22 mouse cellular contexts compared by ENCODE assay signal in genomic region chr17:75243221-75243620, GRCm38 (mm10).
DNase-seq lines count a peak whose midpoint lies in the region; ATAC-seq and TF ChIP-seq lines count a peak whose summit lies in the region.
"Had no signal": no experiment of that assay in that cellular context is flagged by ENCODE, and none has a peak within 500 bp of the region (broad histone marks: within the 10 kb centered on the region; RNA-seq: fewer than 3 reads in every experiment).

No protein-coding gene starts in this region.

- H3K9ac ChIP-seq in lung, postnatal 0 days (replicated peaks; ENCODE audit: low read depth) = no peak overlapping the region
- H3K9ac ChIP-seq: embryonic facial prominence, embryonic 13.5 days; embryonic facial prominence, embryonic 15.5 days; forebrain, embryonic 12.5 days had no signal

- no peak overlapping the region for H3K4me3 ChIP-seq in lung, postnatal 0 days (ENCODE audit: low read depth, low read length)
- no peak overlapping the region for H3K4me3 ChIP-seq in lung, adult 2 months (replicated peaks; ENCODE audit: extremely low read depth, low read depth, low read length)
- no peak overlapping the region for H3K4me3 ChIP-seq in limb, embryonic 10.5 days
- H3K4me3 ChIP-seq: embryonic facial prominence, embryonic 13.5 days; embryonic facial prominence, embryonic 15.5 days; erythroblast, embryonic 14.5 days; forebrain, embryonic 10.5 days; forebrain, embryonic 12.5 days had no signal

- no peak overlapping the region for H3K27ac ChIP-seq in lung, postnatal 0 days (ENCODE audit: low read length)
- no peak overlapping the region for H3K27ac ChIP-seq in limb, embryonic 10.5 days
- H3K27ac ChIP-seq: embryonic facial prominence, embryonic 13.5 days; embryonic facial prominence, embryonic 15.5 days; forebrain, embryonic 10.5 days; forebrain, embryonic 12.5 days had no signal

- WGBS in lung, postnatal 0 days = 31% methylated on average over 1 of the region's 1 CpGs
- 42% methylated on average over 1 of the region's 1 CpGs for WGBS in lung, adult 2 months
- 65% methylated on average over 1 of the region's 1 CpGs for WGBS in limb, embryonic 10.5 days

- no peak overlapping the region for H3K4me2 ChIP-seq in lung, postnatal 0 days (replicated peaks; ENCODE audit: low read depth, low read length)
- H3K4me2 ChIP-seq: embryonic facial prominence, embryonic 13.5 days; embryonic facial prominence, embryonic 15.5 days; forebrain, embryonic 12.5 days had no signal

- DNase-seq in lung, postnatal 0 days (ENCODE audit: low spot score) = peak; percentile 52
- DNase-seq in lung, adult 2 months = no peak
- DNase-seq in lung, postnatal 14 days = peak; percentile 21
- peak; percentile 24 for DNase-seq in lung, postnatal 36 days
- DNase-seq in heart, adult 9 months (ENCODE audit: low spot score in 2 of 2) = no peak
- DNase-seq in limb, embryonic 10.5 days (ENCODE audit: low spot score) = no peak
- DNase-seq: adrenal gland, adult 2 months; adrenal gland, postnatal 10 days; adrenal gland, postnatal 25 days; cerebellum, adult 11 months; cerebellum, adult 18-20 months; cerebellum, adult 8-10 months; cerebellum, adult 9-11 months; cerebellum, postnatal 14 days; cerebellum, postnatal 36 days; embryo, embryonic 11 days had no signal

- no peaks in the 10 kb centered on the region for H3K9me3 ChIP-seq in lung, postnatal 0 days (ENCODE audit: low read length)
- no peaks in the 10 kb centered on the region for H3K9me3 ChIP-seq in limb, embryonic 10.5 days (replicated peaks)
- H3K9me3 ChIP-seq: embryonic facial prominence, embryonic 13.5 days; embryonic facial prominence, embryonic 15.5 days; forebrain, embryonic 10.5 days; forebrain, embryonic 12.5 days had no signal

- no peaks in the 10 kb centered on the region for H3K4me1 ChIP-seq in lung, postnatal 0 days (ENCODE audit: insufficient read depth, low read depth, low read length)
- H3K4me1 ChIP-seq in lung, adult 2 months (ENCODE audit: control insufficient read depth, insufficient read depth, low read length) = no peaks in the 10 kb centered on the region
- H3K4me1 ChIP-seq in limb, embryonic 10.5 days = peaks cover 6% of the 10 kb centered on the region; the same call in 1 of the 2 replicates
- H3K4me1 ChIP-seq: embryonic facial prominence, embryonic 15.5 days; forebrain, embryonic 10.5 days; forebrain, embryonic 12.5 days had no signal

- TF ChIP-seq CTCF in lung, postnatal 0 days (IDR thresholded peaks at IDR 0.05) = no peak
- no peak for TF ChIP-seq CTCF in lung, adult 2 months (IDR thresholded peaks at IDR 0.05; ENCODE audit: insufficient read depth, low read length)

- peak; percentile 65 for ATAC-seq in lung, postnatal 0 days
- ATAC-seq: forebrain, embryonic 14.5 days had no signal

- no peak for TF ChIP-seq POLR2A in lung, adult 2 months (IDR thresholded peaks at IDR 0.05; ENCODE audit: borderline replicate concordance, extremely low read depth, low read depth, low read length)

- H3K36me3 ChIP-seq in lung, postnatal 0 days (ENCODE audit: insufficient read depth, low read length) = no peaks in the 10 kb centered on the region
- no peaks in the 10 kb centered on the region for H3K36me3 ChIP-seq in limb, embryonic 10.5 days
- H3K36me3 ChIP-seq: embryonic facial prominence, embryonic 13.5 days; embryonic facial prominence, embryonic 15.5 days; forebrain, embryonic 10.5 days; forebrain, embryonic 12.5 days had no signal

- TF ChIP-seq EP300 in lung, postnatal 0 days (IDR thresholded peaks at IDR 0.05) = peak; percentile 47; the same call in 1 of the 2 replicates

- H3K27me3 ChIP-seq in lung, postnatal 0 days (replicated peaks; ENCODE audit: insufficient read depth, low read length) = no peaks in the 10 kb centered on the region
- no peaks in the 10 kb centered on the region for H3K27me3 ChIP-seq in limb, embryonic 10.5 days (ENCODE audit: low read depth, poor library complexity, severe bottlenecking)
- H3K27me3 ChIP-seq: embryonic facial prominence, embryonic 13.5 days; embryonic facial prominence, embryonic 15.5 days; forebrain, embryonic 12.5 days had no signal

Comparison
In these comparisons a context has a peak if more than half of its experiments do, and no peak if none do; other contexts are left out.
1. DNase-seq: peak in lung, postnatal 0 days (single experiment), lung, postnatal 14 days (single experiment) and lung, postnatal 36 days (single experiment); none in lung, adult 2 months (single experiment), heart, adult 9 months (0 of 2) and limb, embryonic 10.5 days (single experiment).